ENCODE assay signal across 18 mouse cellular contexts in genomic region chr12:53416096-53416495, GRCm38 (mm10).
A peak's percentile ranks its signal among the peaks of the same experiment; 100 is the strongest.
DNase-seq lines count a peak whose midpoint lies in the region; TF ChIP-seq lines count a peak whose summit lies in the region.
"Had no signal": no experiment of that assay in that cellular context is flagged by ENCODE, and none has a peak within 500 bp of the region (broad histone marks: within the 10 kb centered on the region; RNA-seq: fewer than 3 reads in every experiment).

No protein-coding gene starts in this region.

- 47% methylated on average over 4 of the region's 4 CpGs for WGBS in lung, adult 2 months

- H3K4me3 ChIP-seq in lung, adult 2 months (replicated peaks; ENCODE audit: extremely low read depth, low read depth, low read length) = no peak overlapping the region
- H3K4me3 ChIP-seq in layer of hippocampus, adult 2 months = no peak overlapping the region
- H3K4me3 ChIP-seq: erythroblast, embryonic 14.5 days; heart, embryonic 13.5 days; hindbrain, embryonic 10.5 days; limb, embryonic 10.5 days; lung, embryonic 15.5 days; megakaryocyte, embryonic 14.5 days had no signal

- intact Hi-C loops in heart, postnatal 10 days (cut with DNase I) = no loop called here
- intact Hi-C loops in heart, postnatal 25 days (cut with DNase I) = no loop called here

- no peaks in the 10 kb centered on the region for H3K4me1 ChIP-seq in lung, adult 2 months (ENCODE audit: control insufficient read depth, insufficient read depth, low read length)
- H3K4me1 ChIP-seq: heart, embryonic 13.5 days; limb, embryonic 10.5 days; lung, embryonic 15.5 days; megakaryocyte, embryonic 14.5 days had no signal

- H3K27ac ChIP-seq in layer of hippocampus, adult 2 months = no peak overlapping the region
- H3K27ac ChIP-seq: heart, embryonic 13.5 days; hindbrain, embryonic 10.5 days; limb, embryonic 10.5 days; lung, embryonic 15.5 days had no signal

- no peak for TF ChIP-seq CTCF in lung, adult 2 months (IDR thresholded peaks at IDR 0.05; ENCODE audit: insufficient read depth, low read length)
- TF ChIP-seq CTCF in brain, embryonic 14.5 days (IDR thresholded peaks at IDR 0.05; ENCODE audit: borderline replicate concordance, extremely low read depth, insufficient read depth, insufficient read length) = no peak
- no peak for TF ChIP-seq CTCF in layer of hippocampus, adult 2 months (conservative IDR thresholded peaks at IDR 0.05)

- TF ChIP-seq POLR2A in lung, adult 2 months (IDR thresholded peaks at IDR 0.05; ENCODE audit: borderline replicate concordance, extremely low read depth, low read depth, low read length) = no peak
- no peak for TF ChIP-seq POLR2A in brain, embryonic 14.5 days (IDR thresholded peaks at IDR 0.05; ENCODE audit: borderline replicate concordance, extremely low read depth, insufficient read depth, insufficient read length, poor library complexity, severe bottlenecking)

- peak; percentile 21 for DNase-seq in adrenal gland, adult 2 months
- no peak for DNase-seq in adrenal gland, postnatal 25 days
- peak; percentile 10 to 17 for DNase-seq in heart, postnatal 10 days
- no peak for DNase-seq in heart, postnatal 25 days (ENCODE audit: low spot score)
- DNase-seq in lung, postnatal 36 days = peak; percentile 1
- no peak for DNase-seq in lung, adult 2 months
- DNase-seq in brain, embryonic 14.5 days (ENCODE audit: low read depth) = peak; percentile 48
- DNase-seq in layer of hippocampus, adult 2 months (ENCODE audit: low spot score in 2 of 2) = no peak
- DNase-seq: cerebellum, adult 9-11 months; kidney, adult 9 months; right cerebral cortex, postnatal 4 days; thymus, postnatal 14 days had no signal

Comparison
In these comparisons a context has a peak if more than half of its experiments do, and no peak if none do; other contexts are left out.
1. DNase-seq: peak in adrenal gland, adult 2 months (single experiment), heart, postnatal 10 days (2 of 2), lung, postnatal 36 days (single experiment) and brain, embryonic 14.5 days (single experiment); none in adrenal gland, postnatal 25 days (single experiment), heart, postnatal 25 days (single experiment), lung, adult 2 months (single experiment) and layer of hippocampus, adult 2 months (0 of 2).